Mouse (Mus musculus): ENCODE measurements around the gene Cit. TPM values are rescaled to one million over a fixed set of nuclear protein-coding genes. Genes with fewer than 3 reads are reported as not detected.
"Not testable (repeated sequence)": the region's sequence is repeated elsewhere in the genome, so short reads cannot be mapped to it uniquely, and the experiment has no call there.

The Cit gene
- 30.9 and 35.0 TPM in 2 replicates for polyA plus RNA-seq (2016; fragmentation: Nextera tagmentation; extraction: Ambion mirVana)

- H3K36me3 ChIP-seq, result peaks cover 6% of the 10 kb centered on the region; the same call in 1 of the 2 replicates
- ATAC-seq (ENCODE audit: low FRiP score), result peak; percentile 97
- H3K4me2 ChIP-seq (replicated peaks), result peak within 1 kb of the TSS; percentile 98
- H3K4me3 ChIP-seq, result peak within 1 kb of the TSS; percentile 67
- H3K27me3 ChIP-seq, result no peaks in the 10 kb centered on the region
- WGBS, result under 1% methylated on average over 42 of the region's 42 CpGs
- H3K9ac ChIP-seq, result peak within 1 kb of the TSS; percentile 72
- H3K27ac ChIP-seq, result peak within 1 kb of the TSS; percentile 50; the same call in 1 of the 2 replicates
- peaks cover 19% of the 10 kb centered on the region for H3K4me1 ChIP-seq
- H3K9me3 ChIP-seq (replicated peaks), result no peaks in the 10 kb centered on the region
Measured at GRCm38 (mm10) chr5:115844766-115845634, at the start of gene Cit. Gene Cit (plus strand): TSS chr5:115845278.

DNA sequence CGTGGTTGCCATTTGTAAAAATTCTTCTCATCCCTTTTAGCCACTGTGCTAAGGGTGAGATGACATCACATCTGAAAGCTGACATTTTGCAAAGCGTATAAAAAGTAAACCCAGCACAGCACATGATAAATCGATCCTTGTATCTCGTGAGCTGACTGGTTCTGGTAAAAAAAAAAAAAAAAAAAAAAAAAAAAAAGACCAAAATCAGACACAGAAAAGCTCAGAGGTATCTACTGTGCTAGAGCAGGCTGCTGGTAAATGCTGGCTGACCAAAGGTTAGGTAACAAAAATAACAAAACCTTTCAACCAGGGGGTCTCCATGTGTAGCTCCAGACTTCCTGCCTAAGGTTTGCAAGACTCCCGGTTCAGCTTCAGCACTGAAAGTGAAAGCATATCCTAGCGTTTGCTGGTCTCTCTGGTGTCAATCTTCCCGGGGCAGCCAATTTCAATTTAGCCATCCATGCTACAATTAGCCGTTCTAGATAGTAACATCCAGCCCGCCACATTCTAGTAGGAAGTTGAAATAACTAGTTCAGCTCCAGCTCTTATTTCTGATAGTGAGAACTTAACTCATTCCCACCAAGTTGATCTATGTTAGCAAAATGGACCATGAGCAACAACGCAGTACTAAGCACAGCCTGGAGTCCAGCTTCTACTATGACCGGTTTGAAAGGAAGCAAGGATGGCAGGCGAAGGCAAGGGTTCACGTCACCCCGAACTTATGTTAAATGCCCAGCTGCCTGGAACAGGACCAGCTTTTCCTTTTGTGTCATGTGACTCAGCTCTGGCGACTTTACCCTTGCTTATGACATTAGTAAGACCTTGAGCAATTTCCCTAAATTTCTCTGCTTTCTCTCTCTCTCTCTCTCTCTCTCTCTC lies 45.8 kb upstream of the Cit start:
- Histone ChIP-seq H3K27me3 (no peaks in the 10 kb centered on the region), H3K9me3 (replicated peaks) (no peaks in the 10 kb centered on the region), H3K36me3 (no peaks in the 10 kb centered on the region), H3K27ac (no peak overlapping the region), H3K9ac (no peak overlapping the region), H3K4me3 (no peak overlapping the region), H3K4me1 (no peaks in the 10 kb centered on the region), H3K4me2 (replicated peaks) (0 out of 2 replicates have a peak overlapping the region, but pooled peaks have one; percentile 6)
- 65% methylated on average over 15 of the region's 15 CpGs for WGBS
- ATAC-seq (ENCODE audit: low FRiP score), result no peak

GRCm38 (mm10) chr5:115799895-115800232 lies 45.2 kb upstream of the Cit start:
- Histone ChIP-seq H3K4me3 (no peak overlapping the region), H3K27me3 (no peaks in the 10 kb centered on the region), H3K4me1 (no peaks in the 10 kb centered on the region), H3K9me3 (replicated peaks) (no peaks in the 10 kb centered on the region), H3K4me2 (replicated peaks) (0 out of 2 replicates have a peak overlapping the region, but pooled peaks have one; percentile 6), H3K27ac (no peak overlapping the region), H3K9ac (no peak overlapping the region), H3K36me3 (no peaks in the 10 kb centered on the region)
- no peak for ATAC-seq (ENCODE audit: low FRiP score)
- 38% methylated on average over 4 of the region's 4 CpGs for WGBS

- no peaks in the 10 kb centered on the region for H3K9me3 ChIP-seq (replicated peaks)
- no peak overlapping the region for H3K9ac ChIP-seq
- WGBS, result 90% methylated on average over 3 of the region's 3 CpGs
- H3K4me3 ChIP-seq, result no peak overlapping the region
- no peaks in the 10 kb centered on the region for H3K4me1 ChIP-seq
- no peaks in the 10 kb centered on the region for H3K36me3 ChIP-seq
- ATAC-seq (ENCODE audit: low FRiP score), result no peak
- no peak overlapping the region for H3K27ac ChIP-seq
- H3K27me3 ChIP-seq, result no peaks in the 10 kb centered on the region
- no peak overlapping the region for H3K4me2 ChIP-seq (replicated peaks)
Measured at GRCm38 (mm10) chr5:115812262-115812661, 32.8 kb upstream of the Cit start.

- Histone ChIP-seq H3K27ac (no peak overlapping the region), H3K4me1 (no peaks in the 10 kb centered on the region), H3K9me3 (replicated peaks) (no peaks in the 10 kb centered on the region), H3K4me3 (no peak overlapping the region), H3K9ac (no peak overlapping the region), H3K36me3 (no peaks in the 10 kb centered on the region), H3K27me3 (no peaks in the 10 kb centered on the region), H3K4me2 (replicated peaks) (no peak overlapping the region)
- no peak for ATAC-seq (ENCODE audit: low FRiP score)
- 82% methylated on average over 6 of the region's 6 CpGs for WGBS
Measured at GRCm38 (mm10) chr5:115817022-115817421, 28.1 kb upstream of the Cit start.

GRCm38 (mm10) chr5:115817655-115818054 lies 27.4 kb upstream of the Cit start:
- H3K4me1 ChIP-seq; H3K27me3 ChIP-seq; H3K27ac ChIP-seq; H3K9me3 ChIP-seq (replicated peaks); ATAC-seq (ENCODE audit: low FRiP score); H3K4me2 ChIP-seq (replicated peaks); H3K9ac ChIP-seq; H3K4me3 ChIP-seq; H3K36me3 ChIP-seq: not testable (repeated sequence)
- WGBS, result 93% methylated on average over 1 of the region's 1 CpGs

GRCm38 (mm10) chr5:115819966-115820365 lies 25.1 kb upstream of the Cit start:
- ATAC-seq (ENCODE audit: low FRiP score), result no peak
- Histone ChIP-seq H3K4me1 (no peaks in the 10 kb centered on the region), H3K4me3 (no peak overlapping the region), H3K9me3 (replicated peaks) (no peaks in the 10 kb centered on the region), H3K9ac (no peak overlapping the region), H3K4me2 (replicated peaks) (no peak overlapping the region), H3K27ac (no peak overlapping the region), H3K36me3 (no peaks in the 10 kb centered on the region), H3K27me3 (no peaks in the 10 kb centered on the region)
- 76% methylated on average over 8 of the region's 9 CpGs for WGBS

DNA sequence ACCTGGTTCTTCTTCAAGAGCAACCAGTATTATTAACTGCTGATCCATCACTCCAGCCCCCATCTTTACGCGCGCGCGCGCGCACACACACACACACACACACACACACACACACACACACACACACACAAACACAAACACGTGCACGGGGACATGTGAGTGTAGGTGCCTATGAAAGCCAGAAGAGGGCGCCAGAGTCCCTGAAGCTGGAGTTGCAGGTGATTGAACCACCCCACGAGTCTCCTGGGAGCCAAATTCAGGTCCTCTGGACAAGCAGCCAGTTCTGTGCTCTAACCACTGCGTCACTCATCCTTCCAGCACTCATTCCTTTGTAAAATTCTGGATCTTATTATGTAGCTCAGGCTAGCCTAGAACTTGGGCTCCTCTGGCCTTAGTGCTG lies 23.9 kb upstream of the Cit start:
- H3K9ac ChIP-seq, result no peak overlapping the region
- H3K4me2 ChIP-seq (replicated peaks), result no peak overlapping the region
- no peak overlapping the region for H3K27ac ChIP-seq
- no peaks in the 10 kb centered on the region for H3K9me3 ChIP-seq (replicated peaks)
- H3K4me1 ChIP-seq, result no peaks in the 10 kb centered on the region
- 92% methylated on average over 12 of the region's 12 CpGs for WGBS
- H3K27me3 ChIP-seq, result no peaks in the 10 kb centered on the region
- no peak for ATAC-seq (ENCODE audit: low FRiP score)
- H3K36me3 ChIP-seq, result no peaks in the 10 kb centered on the region
- no peak overlapping the region for H3K4me3 ChIP-seq

DNA sequence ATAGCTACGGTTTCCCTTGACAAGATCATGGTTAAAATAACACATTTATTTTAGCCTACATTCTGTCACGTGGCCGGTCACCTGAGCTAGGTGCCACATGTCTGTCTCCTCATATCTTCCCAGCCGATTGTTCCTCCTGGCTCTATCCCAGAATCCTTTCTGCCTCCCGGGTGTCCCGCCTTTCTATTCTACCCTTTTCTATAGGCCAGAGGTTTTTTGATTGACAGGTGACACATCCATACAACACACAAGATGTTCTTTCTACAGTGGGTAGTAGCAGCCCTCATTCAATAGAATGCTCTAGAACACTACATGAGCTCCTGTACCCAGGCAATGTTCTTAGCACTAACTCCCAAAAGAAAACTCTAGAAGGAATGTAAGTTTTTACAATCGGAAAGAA lies 23.2 kb upstream of the Cit start:
- H3K4me1 ChIP-seq, result no peaks in the 10 kb centered on the region
- no peak overlapping the region for H3K4me2 ChIP-seq (replicated peaks)
- no peaks in the 10 kb centered on the region for H3K9me3 ChIP-seq (replicated peaks)
- no peak overlapping the region for H3K4me3 ChIP-seq
- ATAC-seq (ENCODE audit: low FRiP score), result no peak
- no peaks in the 10 kb centered on the region for H3K36me3 ChIP-seq
- H3K27me3 ChIP-seq, result no peaks in the 10 kb centered on the region
- H3K27ac ChIP-seq, result no peak overlapping the region
- WGBS, result 94% methylated on average over 7 of the region's 7 CpGs
- no peak overlapping the region for H3K9ac ChIP-seq

DNA sequence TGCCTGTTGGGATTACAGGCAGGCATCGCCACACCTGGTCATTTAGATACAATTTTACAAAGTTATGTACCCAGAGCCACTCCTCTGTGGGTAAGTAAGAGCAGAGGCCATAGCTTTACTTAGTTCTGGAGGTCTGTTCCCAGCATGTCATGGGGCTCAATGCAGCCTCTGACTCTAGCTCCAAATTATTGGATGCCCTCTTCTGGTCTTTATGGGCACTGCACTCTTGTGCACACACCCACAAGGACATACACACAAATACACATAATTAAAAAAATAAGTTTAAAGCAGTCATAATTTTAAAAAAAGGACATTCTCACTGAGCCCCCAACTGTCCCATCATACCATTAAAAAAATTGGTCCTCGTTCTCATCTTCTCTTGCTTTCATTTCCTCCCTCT lies 12.3 kb upstream of the Cit start:
- ATAC-seq (ENCODE audit: low FRiP score), result no peak
- Histone ChIP-seq H3K27ac (no peak overlapping the region), H3K27me3 (no peaks in the 10 kb centered on the region), H3K4me2 (replicated peaks) (no peak overlapping the region), H3K9me3 (replicated peaks) (0 out of 2 replicates have a peak, but pooled peaks cover 3% of the 10 kb centered on the region), H3K36me3 (no peaks in the 10 kb centered on the region), H3K4me3 (no peak overlapping the region), H3K9ac (no peak overlapping the region), H3K4me1 (no peaks in the 10 kb centered on the region)
- 92% methylated on average over 2 of the region's 2 CpGs for WGBS

DNA sequence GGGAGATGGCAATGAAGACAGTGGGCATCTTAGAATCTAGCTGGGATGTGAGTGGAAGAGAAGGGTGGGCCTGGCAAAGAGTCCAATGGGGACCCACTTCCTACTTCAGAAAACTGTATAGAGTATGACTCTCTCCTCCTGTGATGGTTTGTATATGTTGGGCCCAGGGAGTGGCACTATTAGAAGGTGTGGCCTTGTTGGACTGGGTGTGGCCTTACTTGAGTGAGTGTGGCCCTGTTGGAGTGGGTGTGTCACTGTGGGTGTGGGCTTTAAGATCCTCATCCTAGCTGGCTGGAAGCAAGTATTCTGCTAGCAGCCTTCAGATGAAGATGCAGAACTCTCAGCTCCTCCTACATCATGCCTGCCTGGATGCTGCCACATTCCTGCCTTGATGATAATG lies 11.3 kb upstream of the Cit start:
- ATAC-seq (ENCODE audit: low FRiP score); H3K4me1 ChIP-seq; H3K27ac ChIP-seq; H3K9me3 ChIP-seq (replicated peaks); H3K4me3 ChIP-seq; H3K27me3 ChIP-seq; H3K4me2 ChIP-seq (replicated peaks); H3K36me3 ChIP-seq; H3K9ac ChIP-seq: not testable (repeated sequence)

GRCm38 (mm10) chr5:115835291-115835690 lies 9.8 kb upstream of the Cit start:
- Histone ChIP-seq H3K4me2 (replicated peaks) (no peak overlapping the region), H3K4me1 (no peaks in the 10 kb centered on the region), H3K9ac (no peak overlapping the region), H3K4me3 (no peak overlapping the region), H3K27me3 (no peaks in the 10 kb centered on the region), H3K27ac (no peak overlapping the region), H3K9me3 (replicated peaks) (peaks cover 3% of the 10 kb centered on the region; the same call in 1 of the 2 replicates), H3K36me3 (no peaks in the 10 kb centered on the region)
- ATAC-seq (ENCODE audit: low FRiP score), result no peak
- WGBS, result 61% methylated on average over 7 of the region's 7 CpGs

All from hindbrain, embryonic 12.5 days (tissue).